Mouse (Mus musculus) spleen, postnatal 14 days (tissue): ENCODE results near the gene Ppil1.

Experiments
- DNase-seq, 2 experiments: peaks; one replicate each; pipeline ENCODE4 v3.0.0; 2021 to 2022; ENCODE audit warnings: low spot score in 2 of 2

Gene Ppil1

GRCm38 (mm10) chr17:29206052-29206451, 57.9 kb downstream of the Ppil1 start:
- DNase-seq: no peak

- no peak for DNase-seq
These were observed 61.4 kb downstream of the Ppil1 start for GRCm38 (mm10) chr17:29202604-29203003.
